Mouse (Mus musculus): ENCODE results near the gene Sco1.

DNA sequence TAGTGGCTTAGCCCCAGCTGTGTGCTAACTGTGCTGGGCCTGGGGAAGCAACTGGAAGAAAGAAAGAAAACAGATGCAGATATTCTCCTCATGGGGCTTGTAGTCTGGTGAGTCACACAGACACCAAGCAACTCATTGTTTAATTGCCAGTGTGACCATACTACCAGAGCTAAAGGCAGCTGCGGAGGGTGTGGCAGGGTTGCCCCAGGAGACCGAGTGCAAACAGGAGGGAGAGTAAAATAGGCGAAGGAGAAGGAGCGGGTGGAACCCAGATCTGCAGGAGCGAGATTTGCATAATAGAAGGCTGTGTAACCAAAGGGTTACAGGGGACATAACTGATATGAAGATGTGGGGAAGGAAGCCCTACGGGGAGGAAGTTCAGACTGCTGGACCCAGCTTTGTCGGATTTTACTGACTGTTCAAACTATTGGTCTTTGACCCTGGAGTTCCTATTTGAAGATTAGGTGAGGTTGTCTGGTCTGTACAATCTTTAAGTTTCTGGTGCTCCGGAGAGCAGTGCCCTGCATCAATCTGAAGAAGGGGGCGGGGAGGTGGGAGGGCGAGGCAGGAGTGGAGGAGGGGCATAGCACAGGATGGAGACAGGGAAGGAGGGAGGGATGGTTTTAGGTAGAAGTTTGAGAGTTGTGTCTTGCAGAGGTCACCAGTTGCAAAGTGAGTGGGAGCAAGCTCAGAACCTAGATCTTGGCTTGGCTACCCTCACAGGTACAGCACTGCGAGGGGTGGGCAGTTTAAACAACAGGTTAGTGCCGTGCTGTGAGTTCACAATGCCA lies 34.5 kb upstream of the Sco1 start:
- TF ChIP-seq MAFK (IDR thresholded peaks at IDR 0.05; ENCODE audit: insufficient read depth, low read depth, low read length), result no peak
- TF ChIP-seq ZC3H11A (IDR thresholded peaks at IDR 0.05; ENCODE audit: borderline replicate concordance, low read depth, low read length), result no peak
- no peak for TF ChIP-seq HCFC1 (IDR thresholded peaks at IDR 0.05; ENCODE audit: borderline replicate concordance, insufficient read depth, low read length)
- TF ChIP-seq ZNF384 (IDR thresholded peaks at IDR 0.05; ENCODE audit: low read depth, low read length), result no peak
- no peak for TF ChIP-seq CHD2 (IDR thresholded peaks at IDR 0.05; ENCODE audit: low read depth, low read length)

All from ES-E14 (cell line).